Mouse (Mus musculus): ENCODE measurements around the gene Tmem54.

Gene Tmem54

DNA sequence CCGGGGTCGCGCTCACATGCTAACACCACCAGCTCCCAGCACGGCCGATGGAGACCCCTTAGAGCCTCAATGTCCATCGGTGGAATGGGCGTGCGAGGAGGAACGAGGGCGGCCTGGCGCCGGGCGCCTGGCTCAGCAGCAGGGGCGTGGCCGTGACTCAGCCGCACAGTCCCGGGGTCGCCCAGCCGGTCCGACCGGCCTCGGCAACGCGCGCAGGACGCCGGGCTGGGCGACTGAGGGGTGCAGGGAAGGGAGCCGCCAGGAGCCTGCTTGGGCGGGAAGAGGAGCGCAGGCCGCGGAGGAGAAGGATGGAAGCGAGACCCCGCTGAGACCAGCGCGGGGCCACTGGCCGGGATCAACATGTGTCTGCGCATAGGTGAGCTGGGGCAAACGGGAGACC, at the start of gene Tmem54:
Gene Tmem54, plus strand, starts transcription at position 193 of the 400 bp plus-strand sequence.
- peak in 1 of 2 experiments; percentile 34 for DNase-seq

GRCm38 (mm10) chr4:129055562-129055961, 49.8 kb upstream of the Tmem54 start:
- no peak for DNase-seq

DNA sequence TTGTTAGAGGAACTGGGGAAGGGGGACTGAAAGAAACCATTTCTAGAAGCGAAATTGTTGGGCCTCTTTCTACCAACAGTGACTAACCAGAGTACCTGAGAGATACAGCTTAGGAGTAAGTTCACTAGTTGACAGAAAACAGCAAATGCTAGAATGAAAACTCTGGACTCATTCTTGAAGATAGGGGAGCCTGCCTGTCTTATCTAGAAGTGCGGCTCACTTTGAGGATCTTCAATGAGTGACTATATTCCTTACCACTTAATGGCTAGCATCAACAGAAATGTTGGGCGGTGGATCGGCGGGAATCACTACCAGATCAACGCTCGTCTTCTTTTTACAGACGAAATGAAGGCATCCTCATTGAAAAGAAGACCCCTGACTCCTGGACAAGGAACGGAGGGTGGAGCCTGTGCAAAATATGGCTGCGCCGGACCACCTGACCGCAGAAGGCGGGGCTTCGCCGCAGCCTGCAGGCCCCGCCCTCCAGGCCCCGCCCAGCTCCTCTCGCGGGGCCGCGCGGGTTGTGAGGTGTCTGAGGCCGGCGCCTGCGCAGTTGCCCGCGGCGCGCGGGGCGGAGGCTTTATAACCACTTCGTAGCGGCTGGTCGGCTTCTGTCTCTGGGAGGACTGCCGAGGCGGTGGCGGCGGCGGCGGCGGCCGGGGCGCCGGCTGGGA, 47.7 kb upstream of the Tmem54 start:
- DNase-seq = peak; percentile 96 to 99

DNA sequence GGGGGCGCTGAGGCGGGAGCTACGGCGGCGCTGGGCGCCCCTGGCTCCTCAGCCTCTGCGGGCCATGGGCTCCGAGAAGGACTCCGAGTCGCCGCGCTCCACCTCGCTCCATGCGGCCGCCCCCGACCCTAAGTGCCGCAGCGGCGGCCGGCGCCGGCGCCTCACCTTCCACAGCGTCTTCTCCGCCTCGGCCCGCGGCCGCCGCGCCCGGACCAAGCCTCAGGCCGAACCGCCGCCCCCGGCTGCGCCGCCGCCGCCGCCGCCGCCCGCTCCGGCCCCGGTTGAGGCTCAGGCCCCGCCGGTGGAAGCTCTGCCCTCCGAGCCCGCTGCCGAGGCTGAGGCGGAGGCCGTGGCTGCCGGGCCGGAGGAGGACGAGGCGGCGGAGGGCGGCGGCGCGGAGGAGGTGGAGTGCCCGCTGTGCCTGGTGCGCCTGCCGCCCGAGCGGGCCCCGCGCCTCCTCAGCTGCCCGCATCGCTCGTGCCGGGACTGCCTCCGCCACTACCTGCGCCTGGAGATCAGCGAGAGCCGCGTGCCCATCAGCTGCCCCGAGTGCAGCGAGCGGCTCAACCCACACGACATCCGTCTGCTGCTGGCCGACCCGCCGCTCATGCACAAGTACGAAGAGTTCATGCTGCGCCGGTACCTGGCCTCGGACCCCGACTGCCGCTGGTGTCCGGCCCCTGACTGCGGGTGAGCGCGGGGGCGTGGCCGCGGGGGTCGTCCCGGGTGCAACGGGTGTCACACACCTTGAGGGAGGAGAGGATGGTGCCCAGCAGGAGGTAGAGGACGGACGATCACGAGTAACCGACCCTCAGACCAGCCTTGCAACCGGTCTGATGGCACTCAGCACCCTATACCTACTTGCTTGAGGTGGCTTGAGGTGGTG, 46.9 kb upstream of the Tmem54 start, which contains the start of gene Rnf19b:
Gene Rnf19b, plus strand, starts transcription at position 65 of the 886 bp plus-strand sequence.
- DNase-seq = peak; percentile 35 to 70

DNA sequence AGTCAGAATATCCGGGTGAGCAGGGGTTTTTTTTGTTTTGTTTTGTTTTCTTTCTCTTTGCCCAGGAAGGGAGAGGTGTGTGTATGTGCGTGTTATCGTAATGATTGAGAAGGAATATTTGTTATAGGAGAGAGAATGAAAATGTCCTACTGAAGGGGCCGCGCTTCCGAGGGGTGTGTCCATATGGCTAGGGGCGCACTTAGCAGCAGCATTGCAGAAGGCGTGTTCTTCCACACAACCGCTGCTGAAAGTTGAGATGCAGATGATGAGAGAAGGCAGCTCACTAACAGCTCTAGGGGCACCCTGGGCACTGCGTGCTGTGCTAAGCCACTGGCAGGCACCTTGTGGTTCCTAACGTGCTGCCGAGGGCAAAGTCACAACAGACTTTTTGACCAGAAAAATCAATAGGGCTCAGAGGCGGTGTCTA, 46.2 kb upstream of the Tmem54 start:
- DNase-seq = peak; percentile 22 to 46

DNA sequence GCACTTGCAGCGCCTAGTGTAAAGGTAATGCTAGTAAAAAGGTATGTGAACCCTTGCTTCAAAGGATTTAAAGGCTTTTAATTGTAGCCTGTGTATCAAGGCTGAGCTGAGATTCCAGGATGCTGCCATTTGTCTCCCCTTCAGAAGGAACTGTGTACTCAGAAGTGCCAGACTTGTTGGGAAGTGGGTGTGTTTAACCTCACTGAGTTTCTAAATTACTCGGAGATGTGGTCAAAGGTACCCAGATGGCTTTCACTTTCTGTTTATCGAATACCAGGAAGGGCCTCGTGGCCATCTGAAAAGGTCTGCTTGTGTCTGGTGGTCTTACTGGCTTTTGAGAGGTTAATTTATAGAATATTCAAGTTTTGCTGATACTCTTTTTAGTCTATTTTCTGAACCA, 45.4 kb upstream of the Tmem54 start:
- DNase-seq = peak; percentile 16 to 27

GRCm38 (mm10) chr4:129061486-129061885, 43.9 kb upstream of the Tmem54 start:
- DNase-seq = no peak

DNA sequence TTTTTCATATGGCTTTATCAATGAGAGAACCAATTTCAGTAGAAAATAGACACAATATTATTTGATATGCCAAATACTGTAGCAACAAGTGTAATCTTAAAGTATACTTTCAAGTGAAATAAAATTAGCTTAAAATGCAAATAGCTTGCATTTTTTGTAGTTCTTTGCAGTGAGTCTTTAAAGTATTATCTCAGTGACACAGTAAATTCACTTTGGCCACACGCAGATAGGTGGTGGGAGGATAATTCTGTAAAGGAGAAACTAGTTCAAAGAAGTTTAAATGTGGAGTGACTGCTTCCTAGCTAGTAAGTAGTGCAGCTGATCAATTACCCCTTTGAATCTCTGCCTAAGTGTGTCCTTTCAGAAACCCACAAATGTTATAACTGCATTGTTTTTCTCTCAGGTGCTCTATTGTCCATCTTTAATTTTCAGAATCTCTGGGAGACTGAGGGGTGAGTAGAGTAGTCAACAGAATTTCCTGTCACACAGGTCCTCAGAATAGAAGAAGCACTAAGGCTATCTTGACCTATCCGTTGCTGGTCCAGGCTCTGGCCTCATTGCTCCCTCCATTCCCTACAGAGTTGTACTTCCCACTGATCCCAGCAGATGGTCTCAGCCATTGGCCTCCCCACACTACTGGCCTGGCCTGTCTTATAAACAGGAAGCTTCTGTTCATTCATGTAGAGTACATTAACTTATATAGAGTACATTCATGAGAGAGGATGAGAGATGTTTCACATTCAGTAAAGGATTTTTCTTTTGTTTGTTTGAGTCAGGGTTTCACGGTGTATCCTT, 42.9 kb upstream of the Tmem54 start:
- no peak for DNase-seq

GRCm38 (mm10) chr4:129065688-129066236, 39.6 kb upstream of the Tmem54 start:
- no peak for DNase-seq

DNA sequence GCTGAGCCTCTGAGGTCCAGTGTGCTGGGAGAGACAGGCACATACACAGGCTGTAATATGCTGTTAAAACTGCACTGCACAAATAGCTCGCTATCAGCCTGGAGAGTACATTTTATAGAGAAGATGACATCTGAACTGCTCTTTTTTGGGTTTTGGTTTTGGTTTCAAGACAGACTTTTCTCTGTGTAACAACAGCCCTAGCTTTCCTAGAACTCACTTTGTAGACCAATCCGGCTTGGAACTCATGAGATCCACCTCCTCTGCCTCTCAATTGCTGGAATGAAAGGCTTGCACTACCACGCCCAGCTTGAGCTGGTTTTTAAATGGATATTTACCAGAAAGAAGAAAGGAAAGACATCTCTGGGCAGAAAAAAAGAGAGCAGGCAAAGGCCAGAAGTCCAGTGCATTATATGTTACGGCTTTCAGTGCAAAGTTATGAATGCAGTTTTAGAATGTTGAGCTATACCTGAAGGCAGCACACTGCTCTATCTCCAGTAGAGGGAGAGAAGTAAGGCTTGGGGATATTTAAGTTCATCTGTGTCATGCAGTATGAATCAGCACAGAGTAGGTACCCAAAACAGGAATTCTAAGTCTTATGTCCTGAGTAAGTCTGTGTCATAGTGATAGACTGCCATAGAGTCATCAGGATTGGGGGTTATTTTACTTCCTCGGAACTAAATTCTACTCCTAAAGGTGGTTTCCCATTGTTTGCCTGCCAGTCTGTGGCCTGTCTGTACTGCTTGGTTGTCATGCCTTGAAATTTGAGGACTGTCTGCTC, 37.5 kb upstream of the Tmem54 start:
- no peak for DNase-seq

GRCm38 (mm10) chr4:129068848-129069247, 36.5 kb upstream of the Tmem54 start:
- DNase-seq = no peak

- no peak for DNase-seq
Observed at GRCm38 (mm10) chr4:129079126-129079525, 26.2 kb upstream of the Tmem54 start.

GRCm38 (mm10) chr4:129081041-129081440, 24.3 kb upstream of the Tmem54 start:
- DNase-seq = no peak

GRCm38 (mm10) chr4:129081512-129081911, 23.8 kb upstream of the Tmem54 start:
- no peak for DNase-seq

GRCm38 (mm10) chr4:129081939-129082338, 23.4 kb upstream of the Tmem54 start:
- DNase-seq = no peak

GRCm38 (mm10) chr4:129082379-129083115, 22.8 kb upstream of the Tmem54 start:
- DNase-seq = peak; percentile 76 to 84

DNA sequence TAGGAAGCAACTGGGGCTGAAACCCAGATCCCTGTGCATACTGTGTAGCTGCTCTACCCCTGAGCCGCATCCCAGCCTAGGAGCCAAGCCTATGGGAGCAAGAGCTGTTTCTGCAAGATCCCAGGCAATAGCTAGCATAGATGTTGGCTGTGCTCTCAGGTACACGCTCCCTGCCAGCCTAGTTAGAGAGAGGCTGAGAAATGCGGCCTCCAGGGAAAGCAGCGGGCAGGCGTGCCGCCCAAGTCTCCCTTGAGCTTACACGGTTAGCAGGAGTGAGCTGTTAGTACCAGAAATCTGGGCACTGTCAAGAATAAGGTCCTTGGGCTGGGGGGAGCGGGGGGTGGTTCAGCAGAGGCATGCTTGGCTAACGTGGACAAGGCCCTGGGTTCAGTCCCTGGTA, 20.5 kb upstream of the Tmem54 start:
- no peak for DNase-seq

DNA sequence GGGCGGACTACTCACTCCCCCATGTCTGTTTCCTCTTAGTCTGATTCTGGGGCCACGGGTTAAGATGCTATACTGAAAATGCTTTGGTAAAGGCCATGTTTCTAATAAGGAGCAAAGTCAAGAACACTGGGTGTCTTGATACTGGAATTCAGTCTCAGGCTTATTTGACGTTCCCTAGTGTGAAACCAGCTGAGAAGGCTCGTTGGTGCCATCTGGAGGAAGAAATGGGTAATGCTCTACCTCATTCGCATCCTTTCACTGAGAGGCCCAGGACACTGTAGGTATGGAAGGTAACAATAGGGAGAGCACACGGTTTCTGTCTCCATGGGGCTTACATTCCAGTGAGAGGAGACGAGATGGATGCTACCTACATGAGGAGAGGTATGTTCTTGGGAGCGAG, 19.3 kb upstream of the Tmem54 start:
- peak; percentile 66 to 87 for DNase-seq

DNA sequence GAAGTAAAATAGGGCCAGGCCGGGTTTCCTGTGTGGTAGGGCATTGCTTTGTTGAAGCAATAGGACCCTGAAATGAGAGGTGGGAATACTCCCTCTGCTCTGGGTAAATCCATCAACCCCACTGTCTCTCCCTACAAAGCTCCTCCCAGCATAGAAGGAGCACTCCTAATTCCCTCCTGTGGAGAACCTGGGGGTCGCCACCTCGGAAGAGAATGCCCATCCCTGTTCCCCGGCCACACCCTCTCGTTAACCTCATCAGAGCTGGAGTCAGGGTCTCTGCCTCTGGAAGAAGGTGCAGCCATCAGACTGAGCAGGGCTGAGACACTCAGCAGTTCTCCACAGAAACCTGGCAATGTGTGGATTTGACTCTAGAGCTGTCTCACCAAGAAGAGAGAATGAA, 17.5 kb upstream of the Tmem54 start:
- no peak for DNase-seq

GRCm38 (mm10) chr4:129095276-129095675, 10.1 kb upstream of the Tmem54 start:
- peak in 1 of 2 experiments; percentile 43 for DNase-seq

DNA sequence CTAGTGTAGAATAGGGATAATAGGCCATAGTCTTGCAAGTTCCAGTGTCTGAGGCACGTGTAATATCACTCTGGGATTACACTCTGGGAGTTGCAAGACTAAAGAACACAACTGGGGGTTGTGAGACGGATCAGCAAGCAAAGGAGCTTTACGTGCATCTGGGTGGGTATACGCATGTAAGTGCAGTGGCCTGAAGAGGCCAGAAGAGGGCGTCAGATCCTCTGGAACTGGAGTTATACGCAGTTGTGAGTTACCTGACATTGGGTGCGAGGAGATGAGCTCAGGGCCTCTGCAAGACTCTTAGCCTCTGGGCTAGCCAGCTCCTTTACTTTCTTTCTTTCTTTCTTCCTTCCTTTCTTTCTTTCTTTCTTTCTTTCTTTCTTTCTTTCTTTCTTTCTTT, 8.3 kb upstream of the Tmem54 start:
- no peak for DNase-seq

All from kidney, postnatal 36 days (tissue).